Mouse (Mus musculus) testis, adult 2 months (tissue): ENCODE measurements at regions not wholly inside any gene's neighbourhood (a gene's known extent, or its start where the extent isn't known, plus 50 kb on each side); places are given as distances from the start of the nearest gene placed in this dataset.

Experiments used
- CTCF ChIP-seq: fragments of 200-500 bp; IDR thresholded peaks from 2 replicates; pipeline ENCODE4 v1.5.1; 2012; ENCODE audit warnings: low read depth, mild to moderate bottlenecking, inconsistent platforms, low read length, moderate library complexity; ENCODE audit not compliant: control insufficient read depth, insufficient read depth, insufficient replicate concordance
- POLR2A ChIP-seq: fragments of 200-500 bp; IDR thresholded peaks from 2 replicates; pipeline ENCODE4 v1.6.1; 2012; ENCODE audit warnings: low read depth, mild to moderate bottlenecking, inconsistent platforms, low read length, moderate library complexity; ENCODE audit not compliant: control insufficient read depth

- no peak for TF ChIP-seq POLR2A
- TF ChIP-seq CTCF = no peak
These were observed 440.1 kb upstream of the Slc30a5 start for GRCm38 (mm10) chr13:101273321-101273720.
